Mouse (Mus musculus) inflammation-experienced regulatory T-cells, adult 6 months (primary cell): ENCODE measurements around the gene Gm10486. TPM values are rescaled to one million over a fixed set of nuclear protein-coding genes. Genes with fewer than 3 reads are reported as not detected.
"Not testable (repeated sequence)": the region's sequence is repeated elsewhere in the genome, so short reads cannot be mapped to it uniquely, and the experiment has no call there.

Experiments
- ATAC-seq: one replicate; pipeline ENCODE4 v1.8.0; 2017
- polyA plus RNA-seq, 3 experiments: library from polyadenylated mRNA; unstranded; fragments of 100-300 nt; shearing (Covaris generic); gene quantifications; one replicate each; pipeline ENCODE4 v1.2.1; 2017

The Gm10486 gene
- not detected for polyA plus RNA-seq

GRCm38 (mm10) chrX:35067084-35067483 is at the start of gene Gm10486:
Gene Gm10486 (plus strand): TSS chrX:35067384.
- not testable (repeated sequence) for ATAC-seq
